Mouse (Mus musculus) CD4-positive naive resting alpha-beta T cell, adult 76 days (primary cell): ENCODE results near the gene Efhc2. TPM values are rescaled to one million over a fixed set of nuclear protein-coding genes. Genes with fewer than 3 reads are reported as not detected.

Source experiments
- total RNA-seq: library from RNA; stranded (reverse); gene quantifications from one replicate; pipeline ENCODE4 v1.2.4, GENCODE M21; 2023

The Efhc2 gene
- not detected for total RNA-seq

GRCm38 (mm10) chrX:17319126-17319583 is at the start of gene Efhc2:
Gene Efhc2, minus strand, starts transcription at chrX:17319368.

